Mouse (Mus musculus) frontal cortex, postnatal 36 days (tissue): Measurements from ENCODE around the gene Rap1gap2.

Experiments
- DNase-seq, 2 experiments: peaks; one replicate each; pipeline ENCODE4 v3.0.0; 2022; ENCODE audit warnings: low spot score in 2 of 2

Gene Rap1gap2

DNA sequence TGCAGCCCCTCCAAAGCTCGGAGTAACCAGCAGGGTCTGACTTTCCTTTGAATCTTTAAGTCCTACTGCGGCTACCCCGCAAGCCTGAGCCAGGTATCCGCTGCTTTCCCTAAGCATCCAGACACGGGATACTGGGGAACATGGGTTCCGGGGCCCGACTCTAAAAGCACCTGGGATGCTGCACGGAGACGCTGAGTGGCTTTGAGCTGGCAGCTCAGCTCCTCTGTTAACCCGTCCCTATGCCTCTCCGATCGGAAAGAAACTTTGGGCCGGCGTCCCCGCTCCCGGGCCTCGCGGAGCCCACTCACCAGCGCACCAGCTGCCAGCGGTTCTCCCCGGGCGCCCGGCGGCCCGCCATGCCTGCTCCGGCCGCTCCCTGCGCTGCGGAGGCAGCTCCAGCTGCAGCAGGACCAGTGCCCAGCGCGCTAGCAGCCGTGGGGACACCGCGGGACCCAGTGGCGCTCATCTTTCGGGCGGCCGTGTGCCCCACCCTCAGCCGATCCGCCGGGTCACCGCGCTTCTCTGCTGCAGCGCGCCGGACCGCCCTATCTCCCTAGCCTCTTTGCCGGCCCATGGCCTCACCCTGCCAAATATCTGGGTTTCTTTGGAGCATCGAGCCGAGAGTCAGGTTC lies at the start of gene Rap1gap2:
Rap1gap2 (minus strand) TSS at position 371 of the 632 bp plus-strand sequence.
- peak; percentile 28 to 31 for DNase-seq

DNA sequence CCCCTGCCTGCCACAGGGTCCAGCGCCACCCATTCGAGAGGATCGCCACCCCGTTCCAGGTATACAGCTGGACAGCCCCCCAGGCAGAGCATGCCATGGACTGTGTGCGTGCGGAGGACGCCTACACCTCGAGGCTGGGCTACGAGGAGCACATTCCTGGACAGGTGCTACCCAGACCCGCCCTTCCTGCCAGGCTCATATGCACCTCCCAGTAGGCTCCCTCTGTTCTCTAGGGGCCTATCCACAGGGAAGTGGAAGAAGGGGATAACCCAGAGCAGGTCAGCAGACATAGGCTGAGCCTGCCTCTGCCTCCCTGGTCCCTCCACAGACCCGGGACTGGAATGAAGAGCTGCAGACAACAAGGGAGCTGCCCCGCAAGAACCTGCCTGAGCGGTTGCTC lies 49.6 kb upstream of the Rap1gap2 start:
- no peak for DNase-seq

DNA sequence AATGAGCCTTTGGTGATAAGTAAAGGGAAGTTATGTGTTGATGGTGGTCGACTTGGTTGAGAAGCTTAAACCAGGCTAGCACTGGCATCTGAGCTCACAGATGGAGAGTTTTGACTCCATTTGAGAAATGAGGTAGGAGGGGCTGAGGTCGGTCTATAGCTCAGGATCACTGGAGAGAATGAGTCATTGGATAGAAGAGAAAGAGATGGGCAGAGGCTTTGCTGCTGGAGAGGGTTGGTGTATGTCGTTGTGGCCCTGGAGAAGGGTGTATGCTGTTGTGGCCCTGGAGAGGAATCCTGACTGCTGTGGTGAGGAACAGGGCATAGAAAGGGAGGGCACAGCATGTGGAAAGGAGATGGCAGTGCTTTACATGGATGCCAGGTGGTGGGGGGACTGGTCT lies 45.2 kb upstream of the Rap1gap2 start:
- DNase-seq: no peak

DNA sequence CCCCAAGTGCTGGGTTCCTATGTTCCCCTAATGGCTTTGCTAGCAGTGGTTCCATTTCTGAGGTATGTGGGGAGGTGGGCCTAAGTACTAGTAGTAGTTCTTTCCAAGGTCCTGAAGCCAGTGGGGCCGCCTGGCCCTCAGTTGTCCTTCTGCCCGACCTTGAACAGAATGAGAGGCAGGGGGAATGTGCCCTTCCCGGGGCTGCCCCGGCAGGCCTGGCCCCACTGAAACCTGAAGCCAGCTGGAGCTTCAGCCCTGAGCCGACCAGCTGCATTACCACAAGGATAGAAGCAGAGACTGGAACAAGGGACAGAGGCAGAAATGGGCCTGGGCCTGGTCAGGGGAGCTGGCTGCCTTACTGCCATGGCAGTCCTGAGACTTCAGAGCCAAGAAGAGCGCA lies 42.7 kb upstream of the Rap1gap2 start:
- no peak for DNase-seq

DNA sequence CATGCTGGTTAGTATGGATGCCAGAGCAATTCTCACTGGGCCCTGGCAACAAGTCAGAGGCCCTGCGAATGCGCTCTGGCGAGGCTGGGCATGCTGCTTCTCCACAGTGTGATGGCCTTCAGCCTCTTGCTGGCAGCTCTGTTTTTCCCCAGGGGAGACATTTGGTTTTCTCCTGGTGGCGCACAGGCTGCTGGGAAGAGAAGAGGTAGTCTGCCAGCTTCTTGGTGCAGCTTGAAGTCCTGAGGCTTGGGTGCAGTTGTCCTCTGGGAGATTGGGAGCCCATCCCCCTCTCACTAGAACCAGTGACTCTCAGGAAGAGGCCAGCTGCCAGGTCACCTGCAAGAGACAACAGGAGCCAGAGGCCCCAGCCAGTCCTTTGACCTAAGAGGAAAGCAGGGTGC lies 42.1 kb upstream of the Rap1gap2 start:
- DNase-seq: peak in 1 of 2 experiments; percentile 44

DNA sequence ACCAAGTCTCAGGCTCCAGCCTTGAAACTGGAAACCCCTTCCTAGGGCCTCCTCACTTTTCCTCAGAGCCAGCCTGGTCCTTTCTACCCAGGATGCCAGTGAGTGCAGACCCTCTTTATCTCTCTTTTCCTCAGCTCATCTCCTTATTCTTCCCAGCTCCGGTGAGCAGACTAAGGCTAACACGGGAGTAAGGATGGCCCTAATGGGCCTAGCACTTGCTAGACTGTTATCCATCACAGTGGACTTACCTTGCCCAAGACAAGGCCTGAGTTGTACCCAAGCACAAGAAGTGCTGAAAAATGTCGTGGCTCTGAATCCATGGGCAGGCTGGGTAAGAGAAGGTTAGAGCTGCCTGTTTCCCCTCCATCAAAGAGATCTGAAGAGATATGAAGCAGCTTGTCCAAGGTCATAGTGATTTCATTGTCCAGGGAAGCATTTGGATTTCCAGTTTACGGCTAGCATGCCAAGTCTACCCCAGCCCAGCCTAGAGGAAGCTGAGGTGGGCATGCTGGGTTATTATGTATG lies 39.9 kb upstream of the Rap1gap2 start:
- DNase-seq: no peak

DNA sequence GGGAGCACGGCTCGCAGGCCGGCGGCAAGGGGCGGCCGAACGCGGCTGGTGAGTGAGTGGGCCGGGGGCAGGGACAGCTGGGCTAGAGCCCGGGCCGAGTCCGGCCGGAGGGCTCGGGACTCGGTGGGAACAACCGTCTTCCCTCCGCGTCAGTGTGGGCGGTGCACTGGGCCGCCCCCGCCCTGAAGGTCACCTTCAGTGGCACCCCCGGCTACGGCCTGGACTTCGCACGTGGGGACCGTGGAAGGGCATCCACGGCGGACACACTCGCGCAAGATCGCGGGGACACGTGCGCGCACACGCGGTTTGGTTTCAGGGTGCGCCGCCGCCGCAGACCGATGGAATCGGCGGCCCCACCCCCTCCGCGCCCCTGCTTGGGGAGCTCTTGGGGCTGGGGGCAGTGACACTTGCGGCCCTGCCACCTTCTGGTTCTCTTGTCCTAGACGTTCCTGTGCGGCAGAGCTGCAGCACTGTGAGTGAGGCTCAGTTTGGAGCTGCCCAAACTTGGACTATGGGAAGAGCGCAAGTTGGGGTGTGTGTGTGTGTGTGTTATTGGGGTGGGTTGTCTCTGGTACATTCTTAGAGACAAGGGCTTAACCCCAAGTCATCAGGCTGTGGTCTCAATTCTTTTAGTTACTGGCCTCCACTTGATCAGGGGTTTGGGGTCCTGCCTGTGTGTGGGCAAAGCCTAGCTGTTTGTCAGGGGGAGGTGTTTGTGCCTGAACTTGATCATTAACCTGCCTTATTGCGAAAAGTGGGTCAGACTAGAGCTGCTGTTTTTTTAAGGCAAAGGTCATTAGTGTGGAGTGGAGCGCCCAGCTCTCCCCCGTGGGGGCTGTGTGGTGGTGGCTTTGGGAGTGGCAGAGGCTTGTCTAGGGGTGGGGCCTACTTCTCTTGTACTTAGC lies 39.2 kb upstream of the Rap1gap2 start:
- DNase-seq: peak; percentile 31 to 42

DNA sequence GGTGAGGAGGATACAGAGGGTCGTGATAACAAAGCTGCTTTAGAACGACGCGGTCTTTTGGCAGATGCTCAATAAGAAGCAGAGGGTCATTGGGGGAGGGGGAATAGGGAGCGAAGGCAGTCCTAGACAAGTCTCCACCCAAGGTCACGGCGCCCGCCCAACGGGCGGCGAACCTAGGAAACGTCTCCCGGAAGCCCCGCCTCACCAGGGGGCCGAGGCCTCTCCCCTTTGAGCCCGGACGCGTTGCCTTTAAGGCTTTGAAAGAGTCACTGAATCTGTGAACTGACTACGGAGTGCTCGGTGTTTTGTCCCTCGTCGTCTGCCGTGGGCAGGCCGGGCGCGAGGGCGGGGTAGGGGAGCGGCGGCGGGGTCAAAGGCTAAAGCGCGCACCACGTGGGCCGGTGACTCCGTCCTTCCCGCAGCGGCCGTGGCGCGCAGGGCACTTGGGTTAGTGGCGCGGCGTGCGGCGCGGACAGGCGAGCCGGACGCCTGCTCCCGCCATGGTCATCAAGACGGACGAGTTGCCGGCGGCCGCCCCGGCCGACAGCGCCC lies 38.5 kb upstream of the Rap1gap2 start, which contains the start of gene Cluh:
Cluh (plus strand) TSS at position 401 of the 552 bp plus-strand sequence.
- DNase-seq: peak; percentile 98 to 99

DNA sequence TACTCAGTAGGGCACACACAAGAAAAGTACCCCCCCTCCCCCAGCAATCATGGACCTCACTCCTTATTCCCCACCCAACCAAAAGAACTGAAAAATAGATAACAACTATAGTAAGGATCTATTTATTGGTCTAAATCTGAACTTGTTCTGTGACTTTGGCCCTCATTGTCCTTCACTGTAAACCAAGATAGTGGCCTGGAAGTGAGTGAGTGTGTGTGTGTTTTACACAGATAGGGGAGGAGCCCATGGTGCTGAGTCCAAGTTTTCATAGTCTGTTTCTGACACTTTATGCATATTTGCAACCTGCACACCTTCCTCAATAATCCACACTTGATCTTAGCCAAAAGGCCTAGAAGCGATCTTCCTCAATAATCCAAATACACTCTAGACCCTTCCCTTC lies 38.0 kb upstream of the Rap1gap2 start:
- DNase-seq: no peak

DNA sequence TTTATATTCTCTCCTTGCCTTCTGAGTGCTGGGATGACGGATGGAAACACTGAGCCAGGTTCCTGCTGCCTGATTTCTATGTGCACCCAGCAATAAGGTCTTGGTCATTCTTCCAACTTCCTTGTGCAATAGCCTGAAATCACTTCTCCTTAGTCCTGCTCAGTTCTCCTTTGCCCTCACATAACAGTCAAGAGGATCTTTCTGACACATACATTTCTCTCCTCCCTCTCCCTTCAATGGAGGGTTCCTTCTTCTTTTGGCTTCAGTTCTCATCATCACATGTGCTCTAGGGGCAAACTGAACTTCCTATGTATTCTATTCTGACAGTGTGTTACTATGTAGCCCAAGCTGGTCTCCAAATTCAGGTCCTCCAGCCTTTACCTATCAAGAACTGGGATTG lies 37.3 kb upstream of the Rap1gap2 start:
- no peak for DNase-seq

DNA sequence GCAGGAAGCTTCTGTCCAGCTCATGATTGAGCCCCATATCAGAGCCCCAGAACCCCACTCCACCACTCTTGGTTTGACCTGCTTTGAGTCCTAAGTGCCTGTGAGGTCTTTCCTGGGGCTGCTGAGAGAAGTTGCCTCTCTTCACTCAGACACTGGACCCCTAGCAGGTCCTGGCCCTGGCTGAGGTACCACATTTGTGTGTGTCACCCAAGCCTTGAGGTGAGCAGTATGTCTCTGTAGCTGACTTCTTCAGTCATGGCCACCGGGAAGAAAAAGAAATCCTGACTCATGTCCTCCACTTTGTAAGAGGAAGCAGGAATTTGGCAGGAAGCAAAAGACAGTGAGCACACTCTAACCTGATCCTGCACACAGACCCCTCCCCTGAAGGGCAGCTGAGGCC lies 28.9 kb upstream of the Rap1gap2 start:
- DNase-seq: no peak

DNA sequence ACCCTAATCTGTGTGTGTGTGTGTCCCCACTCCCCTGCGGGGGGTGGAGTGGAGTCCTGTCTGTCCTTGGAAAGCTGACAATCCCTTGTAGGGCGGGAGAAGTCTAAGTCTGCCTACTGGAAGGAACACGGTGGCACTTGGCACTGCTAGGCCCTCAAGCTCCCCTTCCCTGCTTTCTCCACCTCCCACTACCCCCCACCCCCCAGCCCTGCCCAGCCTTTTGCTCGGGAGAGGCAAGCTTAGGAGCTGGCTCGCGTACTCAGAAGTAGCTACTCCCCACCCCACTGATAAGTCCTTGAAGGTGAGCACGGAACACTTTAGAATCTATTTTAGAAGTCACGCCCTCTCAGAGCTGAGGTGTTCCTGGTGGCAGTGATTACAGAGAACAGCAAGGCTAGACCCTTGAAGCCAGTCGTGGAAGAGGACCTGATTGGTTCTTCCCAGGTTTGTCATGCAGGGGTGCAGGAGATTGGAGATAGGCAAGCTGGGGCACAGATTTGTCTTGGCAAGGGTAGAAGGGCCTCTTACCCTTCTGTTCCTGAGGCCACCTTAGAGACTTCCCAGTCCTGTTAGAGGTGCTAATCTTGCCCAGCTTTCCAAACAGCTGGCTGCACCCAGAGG lies 28.2 kb upstream of the Rap1gap2 start:
- DNase-seq: no peak

DNA sequence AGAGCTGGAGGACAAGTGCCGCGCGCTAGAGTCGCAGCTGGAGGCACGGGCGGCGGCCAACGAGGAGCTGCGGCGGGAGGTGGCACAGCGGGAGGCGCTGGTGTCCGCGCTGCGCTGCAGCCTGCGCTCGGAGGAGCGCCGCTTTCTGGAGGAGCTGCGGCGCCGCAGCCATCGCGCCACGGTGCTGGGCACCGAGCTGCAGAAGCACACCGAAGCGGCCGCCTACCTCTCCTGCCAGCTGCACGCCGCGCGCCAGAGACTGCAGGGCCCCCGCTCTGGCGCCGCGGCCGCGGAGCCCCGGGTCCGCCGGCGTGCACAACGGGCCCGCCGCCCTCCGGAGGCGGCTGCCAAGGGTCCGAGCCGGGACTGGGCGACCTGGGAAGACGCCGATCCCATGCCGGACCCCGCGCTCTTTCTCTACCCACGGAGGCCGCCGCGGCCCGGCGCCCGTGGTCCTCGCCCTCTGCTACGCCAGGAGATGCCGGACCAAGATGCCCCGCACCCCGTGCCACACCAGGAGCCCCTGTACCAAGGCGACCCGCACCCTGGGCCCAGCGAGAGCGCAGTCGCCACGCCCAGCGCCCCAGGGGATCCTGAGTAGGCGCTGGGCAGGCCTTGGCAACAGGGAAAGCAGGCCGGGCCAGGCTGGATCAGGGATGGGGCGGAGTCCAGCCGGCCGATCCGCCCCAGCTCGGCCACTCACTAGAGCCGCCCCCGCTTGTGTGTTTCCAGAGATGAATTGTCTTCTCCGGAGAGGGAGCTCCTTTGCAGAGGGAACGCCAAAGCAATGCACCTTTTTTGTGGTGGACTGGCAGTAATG lies 27.5 kb upstream of the Rap1gap2 start:
- DNase-seq: peak; percentile 64 to 71

DNA sequence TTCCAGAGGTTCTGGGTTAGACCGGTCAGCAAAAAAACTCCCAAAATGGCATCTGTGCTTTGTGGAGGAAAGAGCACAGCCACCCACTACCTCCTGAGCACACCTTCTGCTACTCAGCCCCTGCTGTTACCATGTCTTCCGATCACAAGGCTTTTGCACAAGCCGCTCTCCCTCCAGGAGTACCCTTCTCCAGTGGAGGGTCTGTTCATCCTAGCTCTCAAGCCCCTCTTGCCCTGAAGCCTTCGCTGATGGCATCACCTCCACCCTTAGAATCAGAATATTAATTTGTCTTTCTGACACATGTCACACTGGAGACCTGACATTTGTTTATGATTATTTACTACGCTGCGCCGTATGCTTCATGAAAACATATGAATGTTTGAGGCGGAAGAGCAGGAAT lies 26.8 kb upstream of the Rap1gap2 start:
- no peak for DNase-seq

DNA sequence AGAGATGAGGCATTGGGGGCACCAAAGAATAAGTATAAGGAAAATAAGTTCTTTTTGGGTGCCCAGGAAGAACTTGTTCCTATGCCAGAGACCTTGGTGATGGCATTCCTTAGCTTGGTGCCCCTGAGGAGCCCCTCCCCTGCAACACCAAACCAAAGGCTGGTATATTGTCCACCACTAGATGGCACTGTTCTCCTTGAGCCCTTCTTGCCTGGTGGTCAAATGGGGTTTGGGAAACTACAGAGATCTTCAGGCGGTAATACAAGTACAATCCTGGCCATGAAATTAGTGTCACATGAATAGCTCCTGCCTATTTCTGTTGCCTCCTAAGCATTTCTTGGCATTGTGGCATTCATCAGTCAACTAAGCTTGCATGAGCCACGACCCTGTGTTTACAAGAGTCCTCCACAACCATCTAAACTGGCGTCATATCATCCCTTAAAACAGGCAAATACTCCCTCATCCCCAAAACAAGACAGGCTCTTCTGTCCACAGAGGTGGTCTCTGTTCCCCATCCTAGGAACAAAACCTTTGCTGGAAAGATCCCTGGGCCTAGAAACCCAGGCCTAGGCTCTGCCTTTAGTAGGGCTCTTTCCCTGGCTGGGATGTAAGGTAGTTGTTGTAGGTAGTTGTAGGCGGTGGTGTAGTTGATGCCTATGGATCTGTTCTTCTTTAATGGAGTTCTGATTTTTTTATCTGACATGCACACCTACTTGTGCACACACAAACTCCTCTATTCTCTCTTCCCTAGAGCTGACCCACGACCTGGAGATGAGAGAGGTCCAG lies 24.0 kb upstream of the Rap1gap2 start:
- DNase-seq: peak in 1 of 2 experiments; percentile 75

DNA sequence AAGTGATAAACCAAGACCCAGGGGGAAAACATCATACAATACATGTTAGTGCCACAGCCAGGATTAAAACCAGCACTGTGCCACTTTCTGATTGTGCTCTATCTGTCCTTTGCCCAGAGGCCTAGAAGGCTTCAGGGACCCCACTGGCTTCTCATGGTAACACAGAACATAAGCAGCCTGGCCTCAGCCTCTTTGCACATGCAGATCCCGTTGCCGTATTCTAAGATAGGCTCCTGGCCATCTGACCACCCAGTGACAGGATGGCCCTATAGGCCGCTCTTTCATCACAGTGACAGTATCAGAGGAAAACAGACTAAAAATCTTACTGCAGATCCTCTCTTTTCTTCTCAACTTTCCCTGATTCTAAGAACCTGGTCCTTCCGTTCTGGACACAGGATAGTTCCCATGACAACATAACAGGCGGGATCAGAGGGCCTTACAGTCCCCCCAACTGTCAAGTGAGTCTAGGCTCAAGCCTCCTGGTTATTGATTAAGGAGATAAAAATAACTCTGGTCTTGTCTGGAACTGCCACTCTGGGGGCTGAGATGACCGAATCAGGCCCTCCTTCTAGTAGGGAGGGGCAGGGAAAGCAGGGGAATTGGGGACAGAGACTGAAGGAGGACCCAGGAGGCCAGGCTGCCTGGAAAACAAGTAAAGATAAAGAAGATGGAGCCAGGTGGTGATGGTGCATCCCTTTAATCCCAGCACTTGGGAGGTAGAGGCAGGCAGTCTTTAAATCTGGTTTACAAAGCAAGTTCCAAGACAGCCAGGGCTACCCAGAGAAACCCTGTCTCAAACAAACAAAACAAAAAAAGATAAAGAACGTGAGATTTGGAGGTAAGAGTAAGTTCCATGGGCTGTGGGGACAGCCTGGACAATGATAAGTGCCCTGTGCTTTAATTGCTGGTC lies 21.4 kb upstream of the Rap1gap2 start:
- DNase-seq: no peak

DNA sequence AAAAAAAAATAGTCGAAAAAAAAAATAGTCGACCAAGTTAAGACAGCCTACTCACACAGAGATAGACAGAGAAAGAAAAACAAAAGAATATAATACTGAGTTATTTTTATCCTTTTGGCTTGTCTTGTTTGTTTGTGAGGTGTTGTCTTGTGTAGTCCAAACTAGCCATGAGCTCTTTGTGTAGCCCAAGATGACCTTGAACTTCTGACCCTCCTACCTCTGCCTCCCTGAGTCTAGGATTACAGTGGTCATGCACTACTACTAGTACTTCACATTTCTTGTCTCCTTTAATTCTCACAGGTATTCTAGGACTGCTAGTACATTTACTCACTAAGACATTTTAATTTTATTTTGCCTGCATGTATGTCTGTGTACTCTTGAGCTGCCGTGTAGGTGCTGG lies 16.8 kb upstream of the Rap1gap2 start:
- DNase-seq: no peak

DNA sequence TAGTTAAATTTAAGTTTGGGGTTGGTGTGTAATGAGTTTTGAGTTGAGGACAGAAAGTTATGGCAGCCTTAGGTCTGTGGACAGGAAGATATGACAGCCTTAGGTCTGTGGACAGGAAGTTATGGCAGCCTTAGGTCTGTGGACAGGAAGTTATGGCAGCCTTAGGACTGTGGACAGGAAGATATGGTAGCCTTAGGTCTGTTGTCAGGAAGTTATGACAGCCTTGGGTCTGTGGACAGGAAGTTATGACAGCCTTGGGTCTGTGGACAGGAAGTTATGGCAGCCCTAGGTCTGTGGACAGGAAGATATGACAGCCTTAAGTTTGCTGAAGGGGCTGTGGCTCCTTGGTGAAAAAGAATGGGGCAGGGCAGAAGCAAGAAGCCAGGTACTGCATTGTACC lies 14.6 kb upstream of the Rap1gap2 start:
- no peak for DNase-seq

DNA sequence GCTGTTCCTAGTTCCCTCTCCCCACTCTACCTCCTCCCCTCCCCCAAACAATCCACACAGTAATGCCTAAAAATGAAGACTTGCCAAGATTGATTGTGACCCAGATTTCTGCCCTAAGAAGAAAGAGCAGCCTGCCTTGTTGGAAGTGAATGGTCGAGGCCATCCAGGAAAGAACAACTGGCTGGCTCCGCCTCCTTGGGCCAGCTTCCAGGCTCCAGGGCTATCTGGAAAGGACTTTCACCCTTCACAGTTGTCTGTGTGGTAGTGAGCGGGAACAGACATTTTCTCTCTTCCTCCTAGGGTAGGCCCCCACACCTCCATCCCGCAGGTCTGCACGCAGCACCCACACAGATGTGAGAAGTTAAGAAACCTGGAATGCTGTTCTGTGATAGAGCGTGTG lies 13.0 kb upstream of the Rap1gap2 start:
- DNase-seq: no peak
